In genomic region chr10:94799485-94800239, GRCm38 (mm10) we compare ENCODE assay signal across 26 mouse cellular contexts.
DNase-seq lines count a peak whose midpoint lies in the region; ATAC-seq and TF ChIP-seq lines count a peak whose summit lies in the region.
"Had no signal": no experiment of that assay in that cellular context is flagged by ENCODE, and none has a peak within 500 bp of the region (broad histone marks: within the 10 kb centered on the region; RNA-seq: fewer than 3 reads in every experiment).

No protein-coding gene starts in this region.

- H3K9ac ChIP-seq in forebrain, embryonic 14.5 days (ENCODE audit: low read length): no peak overlapping the region
- no peak overlapping the region for H3K9ac ChIP-seq in hindbrain, embryonic 16.5 days (ENCODE audit: low read depth, low read length)
- no peak overlapping the region for H3K9ac ChIP-seq in hindbrain, embryonic 11.5 days (ENCODE audit: low read depth, low read length)
- H3K9ac ChIP-seq in midbrain, postnatal 0 days (replicated peaks; ENCODE audit: low read length, poor library complexity, severe bottlenecking): 0 out of 2 replicates have a peak overlapping the region, but pooled peaks have one; percentile 8
- no peak overlapping the region for H3K9ac ChIP-seq in midbrain, embryonic 13.5 days (replicated peaks)
- no peak overlapping the region for H3K9ac ChIP-seq in neural tube, embryonic 15.5 days (replicated peaks)
- H3K9ac ChIP-seq: heart, embryonic 15.5 days; limb, embryonic 12.5 days; liver, postnatal 0 days had no signal

- peak; percentile 25 for DNase-seq in forebrain, embryonic 14.5 days (ENCODE audit: low spot score)
- no peak for DNase-seq in forebrain, embryonic 10.5 days (ENCODE audit: extremely low spot score, low spot score)
- DNase-seq in hindbrain, embryonic 11.5 days (ENCODE audit: low spot score): no peak
- no peak for DNase-seq in midbrain, postnatal 0 days (ENCODE audit: low spot score)
- no peak for DNase-seq in thymus, postnatal 14 days
- DNase-seq: adrenal gland, postnatal 25 days; cerebellum, adult 11 months; cerebellum, postnatal 10 days; gastrocnemius, postnatal 25 days; heart, adult 2 months; heart, postnatal 4 days; kidney, adult 9 months; kidney, postnatal 4 days; liver, postnatal 0 days; lung, postnatal 10 days; right cerebral cortex, postnatal 14 days; spleen, adult 18-20 months had no signal

- 8% methylated on average over 2 of the region's 2 CpGs for WGBS in forebrain, embryonic 14.5 days
- 23% methylated on average over 2 of the region's 2 CpGs for WGBS in forebrain, embryonic 10.5 days
- WGBS in hindbrain, embryonic 16.5 days: 31% methylated on average over 2 of the region's 2 CpGs
- WGBS in hindbrain, embryonic 11.5 days: 26% methylated on average over 2 of the region's 2 CpGs
- 28% methylated on average over 2 of the region's 2 CpGs for WGBS in midbrain, postnatal 0 days
- WGBS in midbrain, embryonic 13.5 days: 21% methylated on average over 2 of the region's 2 CpGs
- WGBS in neural tube, embryonic 15.5 days: 14% methylated on average over 2 of the region's 2 CpGs

- H3K36me3 ChIP-seq in forebrain, embryonic 14.5 days (ENCODE audit: control insufficient read depth, insufficient read depth, low read length): peaks cover 34% of the 10 kb centered on the region
- H3K36me3 ChIP-seq in forebrain, embryonic 10.5 days (replicated peaks): peaks cover 42% of the 10 kb centered on the region
- peaks cover 2% of the 10 kb centered on the region for H3K36me3 ChIP-seq in hindbrain, embryonic 16.5 days (ENCODE audit: control insufficient read depth, insufficient read depth, low read length)
- no peaks in the 10 kb centered on the region for H3K36me3 ChIP-seq in hindbrain, embryonic 11.5 days (ENCODE audit: control insufficient read depth, insufficient read depth, low read length)
- H3K36me3 ChIP-seq in midbrain, postnatal 0 days (ENCODE audit: insufficient read depth, low read length): peaks cover 27% of the 10 kb centered on the region
- H3K36me3 ChIP-seq in midbrain, embryonic 13.5 days: peaks cover 43% of the 10 kb centered on the region
- peaks cover 32% of the 10 kb centered on the region for H3K36me3 ChIP-seq in neural tube, embryonic 15.5 days
- H3K36me3 ChIP-seq: heart, embryonic 15.5 days had no signal

- peak; percentile 44; the same call in 1 of the 2 replicates for ATAC-seq in forebrain, embryonic 14.5 days
- peak; percentile 60 for ATAC-seq in hindbrain, embryonic 16.5 days
- no peak for ATAC-seq in hindbrain, embryonic 11.5 days (ENCODE audit: low FRiP score)
- ATAC-seq in midbrain, postnatal 0 days (ENCODE audit: low FRiP score): no peak; the same call in 1 of the 2 replicates
- no peak for ATAC-seq in midbrain, embryonic 13.5 days
- ATAC-seq in neural tube, embryonic 15.5 days (ENCODE audit: low FRiP score): 0 out of 2 replicates have a peak, but pooled peaks have one; percentile 38
- ATAC-seq: inflammation-experienced regulatory T-cells, adult 6 months; liver, postnatal 0 days had no signal

- H3K4me3 ChIP-seq in forebrain, embryonic 14.5 days (ENCODE audit: low read depth, low read length): no peak overlapping the region
- no peak overlapping the region for H3K4me3 ChIP-seq in forebrain, embryonic 10.5 days
- H3K4me3 ChIP-seq in hindbrain, embryonic 16.5 days (ENCODE audit: low read length): no peak overlapping the region
- H3K4me3 ChIP-seq in hindbrain, embryonic 11.5 days (ENCODE audit: low read depth, low read length): no peak overlapping the region
- H3K4me3 ChIP-seq in midbrain, postnatal 0 days (ENCODE audit: low read depth, low read length): no peak overlapping the region
- H3K4me3 ChIP-seq in midbrain, embryonic 13.5 days (replicated peaks): no peak overlapping the region
- no peak overlapping the region for H3K4me3 ChIP-seq in neural tube, embryonic 15.5 days (replicated peaks)
- H3K4me3 ChIP-seq: heart, adult 2 months; heart, embryonic 15.5 days; limb, embryonic 12.5 days; myocyte had no signal

- no peaks in the 10 kb centered on the region for H3K9me3 ChIP-seq in forebrain, embryonic 14.5 days (replicated peaks; ENCODE audit: control insufficient read depth, low read length)
- H3K9me3 ChIP-seq in forebrain, embryonic 10.5 days: no peaks in the 10 kb centered on the region
- H3K9me3 ChIP-seq in hindbrain, embryonic 16.5 days (ENCODE audit: control insufficient read depth, low read length): no peaks in the 10 kb centered on the region
- H3K9me3 ChIP-seq in hindbrain, embryonic 11.5 days (ENCODE audit: control insufficient read depth, low read length): no peaks in the 10 kb centered on the region
- no peaks in the 10 kb centered on the region for H3K9me3 ChIP-seq in midbrain, postnatal 0 days (ENCODE audit: low read length)
- no peaks in the 10 kb centered on the region for H3K9me3 ChIP-seq in midbrain, embryonic 13.5 days
- H3K9me3 ChIP-seq in neural tube, embryonic 15.5 days (replicated peaks): no peaks in the 10 kb centered on the region
- H3K9me3 ChIP-seq: heart, embryonic 15.5 days; limb, embryonic 12.5 days had no signal

- no peak overlapping the region for H3K4me2 ChIP-seq in forebrain, embryonic 14.5 days (ENCODE audit: low read length)
- no peak overlapping the region for H3K4me2 ChIP-seq in hindbrain, embryonic 16.5 days (ENCODE audit: low read length)
- no peak overlapping the region for H3K4me2 ChIP-seq in hindbrain, embryonic 11.5 days (replicated peaks; ENCODE audit: low read depth, low read length)
- no peak overlapping the region for H3K4me2 ChIP-seq in midbrain, postnatal 0 days (ENCODE audit: low read depth, low read length, poor library complexity, severe bottlenecking)
- H3K4me2 ChIP-seq in midbrain, embryonic 13.5 days (replicated peaks): no peak overlapping the region
- H3K4me2 ChIP-seq in neural tube, embryonic 15.5 days: no peak overlapping the region
- H3K4me2 ChIP-seq: heart, embryonic 15.5 days; limb, embryonic 12.5 days; liver, embryonic 11.5 days; midbrain, embryonic 11.5 days had no signal

- H3K4me1 ChIP-seq in forebrain, embryonic 14.5 days (ENCODE audit: control insufficient read depth, insufficient read depth, low read length): no peaks in the 10 kb centered on the region
- peaks cover 13% of the 10 kb centered on the region for H3K4me1 ChIP-seq in forebrain, embryonic 10.5 days
- peaks cover 2% of the 10 kb centered on the region; the same call in 1 of the 2 replicates for H3K4me1 ChIP-seq in hindbrain, embryonic 16.5 days (ENCODE audit: control insufficient read depth, insufficient read depth, low read depth, low read length)
- no peaks in the 10 kb centered on the region for H3K4me1 ChIP-seq in hindbrain, embryonic 11.5 days (replicated peaks; ENCODE audit: control insufficient read depth, insufficient read depth, low read length)
- no peaks in the 10 kb centered on the region for H3K4me1 ChIP-seq in midbrain, postnatal 0 days (ENCODE audit: insufficient read depth, low read length)
- H3K4me1 ChIP-seq in midbrain, embryonic 13.5 days (replicated peaks): peaks cover 8% of the 10 kb centered on the region
- H3K4me1 ChIP-seq in neural tube, embryonic 15.5 days: peaks cover 10% of the 10 kb centered on the region
- H3K4me1 ChIP-seq: limb, embryonic 12.5 days had no signal

- H3K27me3 ChIP-seq in forebrain, embryonic 14.5 days (replicated peaks; ENCODE audit: control insufficient read depth, insufficient read depth, low read length): no peaks in the 10 kb centered on the region
- no peaks in the 10 kb centered on the region for H3K27me3 ChIP-seq in forebrain, embryonic 10.5 days (ENCODE audit: poor library complexity, severe bottlenecking)
- H3K27me3 ChIP-seq in hindbrain, embryonic 16.5 days (replicated peaks; ENCODE audit: control insufficient read depth, insufficient read depth, low read length): no peaks in the 10 kb centered on the region
- H3K27me3 ChIP-seq in hindbrain, embryonic 11.5 days (ENCODE audit: control insufficient read depth, insufficient read depth, low read length): no peaks in the 10 kb centered on the region
- H3K27me3 ChIP-seq in midbrain, postnatal 0 days (ENCODE audit: insufficient read depth, low read length): no peaks in the 10 kb centered on the region
- H3K27me3 ChIP-seq in midbrain, embryonic 13.5 days: no peaks in the 10 kb centered on the region
- no peaks in the 10 kb centered on the region for H3K27me3 ChIP-seq in neural tube, embryonic 15.5 days (replicated peaks)
- H3K27me3 ChIP-seq: heart, embryonic 15.5 days; limb, embryonic 12.5 days had no signal

- no peak overlapping the region for H3K27ac ChIP-seq in forebrain, embryonic 14.5 days (ENCODE audit: low read depth, low read length)
- H3K27ac ChIP-seq in forebrain, embryonic 10.5 days: no peak overlapping the region
- H3K27ac ChIP-seq in hindbrain, embryonic 16.5 days (ENCODE audit: low read depth, low read length): no peak overlapping the region
- H3K27ac ChIP-seq in hindbrain, embryonic 11.5 days (ENCODE audit: low read depth, low read length): no peak overlapping the region
- H3K27ac ChIP-seq in midbrain, postnatal 0 days (ENCODE audit: low read depth, low read length): 0 out of 2 replicates have a peak overlapping the region, but pooled peaks have one; percentile 18
- no peak overlapping the region for H3K27ac ChIP-seq in midbrain, embryonic 13.5 days
- no peak overlapping the region for H3K27ac ChIP-seq in neural tube, embryonic 15.5 days (replicated peaks)
- H3K27ac ChIP-seq: heart, adult 2 months; limb, embryonic 12.5 days had no signal

- TF ChIP-seq CTCF in midbrain, postnatal 0 days (IDR thresholded peaks at IDR 0.05): no peak

Comparison
In these comparisons a context has a peak if more than half of its experiments do, and no peak if none do; other contexts are left out.
1. ATAC-seq: peak in forebrain, embryonic 14.5 days (single experiment), hindbrain, embryonic 16.5 days (single experiment) and neural tube, embryonic 15.5 days (single experiment); none in hindbrain, embryonic 11.5 days (single experiment), midbrain, postnatal 0 days (single experiment) and midbrain, embryonic 13.5 days (single experiment).